Mouse (Mus musculus) intestine, postnatal 0 days (tissue): Measurements from ENCODE around the gene Ctbp2. TPM values are rescaled to one million over a fixed set of nuclear protein-coding genes. Genes with fewer than 3 reads are reported as not detected.
A peak's percentile ranks its signal among the peaks of the same experiment; 100 is the strongest.

ENCODE experiments used
- ATAC-seq: fragments of 200-750 bp; cut with Nextera tagmentation; 2 replicates; pipeline ENCODE4 v1.8.0; 2017; ENCODE audit warnings: mild to moderate bottlenecking, moderate TSS enrichment, moderate library complexity
- H3K27ac ChIP-seq: fragments of 300-500 bp; sonication (generic); 2 replicates; pipeline ENCODE4 v1.5.1; 2014; ENCODE audit warnings: mild to moderate bottlenecking, low read depth, low read length, moderate library complexity
- H3K27me3 ChIP-seq: fragments of 300-500 bp; sonication (generic); replicated peaks from 2 replicates; pipeline ENCODE4 v1.6.1; 2014; ENCODE audit warnings: low read length, mixed read lengths; ENCODE audit not compliant: control insufficient read depth, insufficient read depth
- H3K36me3 ChIP-seq: fragments of 300-500 bp; sonication (generic); 2 replicates; pipeline ENCODE4 v1.6.1; 2014; ENCODE audit warnings: mild to moderate bottlenecking, moderate library complexity; ENCODE audit not compliant: control insufficient read depth, insufficient read depth
- H3K4me1 ChIP-seq: fragments of 300-500 bp; sonication (generic); replicated peaks from 2 replicates; pipeline ENCODE4 v1.6.1; 2014; ENCODE audit warnings: antibody characterized with exemption, low read length, mixed read lengths; ENCODE audit not compliant: control insufficient read depth, insufficient read depth
- H3K4me2 ChIP-seq: fragments of 300-500 bp; sonication (generic); replicated peaks from 2 replicates; pipeline ENCODE4 v1.6.1; 2014; ENCODE audit warnings: low read depth, mild to moderate bottlenecking, moderate library complexity
- H3K4me3 ChIP-seq: fragments of 300-500 bp; sonication (generic); 2 replicates; pipeline ENCODE4 v1.5.1; 2014; ENCODE audit warnings: low read depth, low read length
- H3K9ac ChIP-seq: fragments of 300-500 bp; sonication (generic); 2 replicates; pipeline ENCODE4 v1.6.1; 2014; ENCODE audit warnings: mild to moderate bottlenecking, low read depth, low read length
- H3K9me3 ChIP-seq: fragments of 300-500 bp; sonication (generic); 2 replicates; pipeline ENCODE4 v1.6.1; 2016; ENCODE audit warnings: mixed run types; ENCODE audit not compliant: control insufficient read depth
- CTCF ChIP-seq: sonication (generic); IDR thresholded peaks from 2 replicates; pipeline ENCODE4 v1.5.1; 2016; ENCODE audit warnings: low read depth, mild to moderate bottlenecking, control low read depth, antibody characterized with exemption, moderate library complexity
- WGBS: fragments of 180-500 bp; shearing (Covaris S2); extraction: QIAGEN DNeasy Blood & Tissue Kit; methylation state at CpG from one replicate; pipeline ENCODE4 v1.1.7; 2014; 5-methylcytosine and 5-hydroxymethylcytosine counted together
- polyA plus RNA-seq: library from polyadenylated mRNA; unstranded; fragments of >200 nt; fragmentation: Nextera tagmentation; extraction: Ambion mirVana; gene quantifications from 2 replicates; pipeline ENCODE4 v1.2.1, GENCODE M21; 2015

The Ctbp2 gene
- polyA plus RNA-seq, 1 experiment from 2014 or later, result 42.6 TPM

- Histone ChIP-seq H3K9ac (no peak overlapping the region), H3K4me2 (no peak overlapping the region), H3K9me3 (no peaks in the 10 kb centered on the region), H3K4me1 (peaks cover 11% of the 10 kb centered on the region), H3K27ac (no peak overlapping the region), H3K4me3 (no peak overlapping the region), H3K36me3 (peaks cover 10% of the 10 kb centered on the region; the same call in 1 of the 2 replicates), H3K27me3 (no peaks in the 10 kb centered on the region)
- no peak for TF ChIP-seq CTCF
- WGBS, result 93% methylated on average over 4 of the region's 4 CpGs
- no peak for ATAC-seq
Measured at GRCm38 (mm10) chr7:133008663-133009062, 115.5 kb downstream of the Ctbp2 start.

DNA sequence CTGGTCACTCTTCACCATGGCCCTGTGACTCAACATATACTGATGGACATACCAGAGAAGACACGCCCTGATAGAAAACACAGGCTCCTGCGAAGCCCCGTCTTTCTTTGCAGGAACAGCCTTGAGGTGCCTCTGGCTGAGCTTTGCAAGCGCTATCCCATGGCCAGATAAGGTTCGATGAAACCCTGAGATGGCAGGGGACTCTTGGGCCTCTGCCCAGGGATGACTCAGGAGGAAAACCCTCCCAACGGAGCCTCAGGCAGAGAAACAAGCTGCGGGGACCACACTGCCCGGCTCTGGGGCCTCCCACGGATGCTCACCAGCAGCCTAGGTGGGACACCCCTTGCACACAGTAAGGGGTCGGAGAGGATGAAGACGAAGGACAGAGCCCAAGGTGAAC, 116.8 kb downstream of the Ctbp2 start:
- peak; percentile 29 for ATAC-seq
- Histone ChIP-seq H3K4me2 (no peak overlapping the region), H3K36me3 (peaks cover 17% of the 10 kb centered on the region; the same call in 1 of the 2 replicates), H3K27me3 (no peaks in the 10 kb centered on the region), H3K4me1 (peaks cover 11% of the 10 kb centered on the region; the same call in 1 of the 2 replicates), H3K27ac (peak overlapping the region; percentile 24; the same call in 1 of the 2 replicates), H3K9me3 (no peaks in the 10 kb centered on the region), H3K9ac (no peak overlapping the region), H3K4me3 (no peak overlapping the region)
- WGBS, result 25% methylated on average over 11 of the region's 11 CpGs
- TF ChIP-seq CTCF, result no peak

- Histone ChIP-seq H3K4me3 (no peak overlapping the region), H3K36me3 (peaks cover 26% of the 10 kb centered on the region; the same call in 1 of the 2 replicates), H3K9ac (no peak overlapping the region), H3K27ac (no peak overlapping the region), H3K9me3 (no peaks in the 10 kb centered on the region), H3K27me3 (no peaks in the 10 kb centered on the region), H3K4me1 (peaks cover 3% of the 10 kb centered on the region; the same call in 1 of the 2 replicates), H3K4me2 (no peak overlapping the region)
- TF ChIP-seq CTCF, result no peak
- 78% methylated on average over 7 of the region's 7 CpGs for WGBS
- ATAC-seq, result no peak
Measured at GRCm38 (mm10) chr7:133005772-133006171, 118.4 kb downstream of the Ctbp2 start.

GRCm38 (mm10) chr7:133003421-133003820, 120.7 kb downstream of the Ctbp2 start:
- Histone ChIP-seq H3K36me3 (peaks cover 34% of the 10 kb centered on the region), H3K27ac (no peak overlapping the region), H3K9ac (no peak overlapping the region), H3K4me1 (peaks cover 3% of the 10 kb centered on the region; the same call in 1 of the 2 replicates), H3K27me3 (no peaks in the 10 kb centered on the region), H3K4me2 (no peak overlapping the region), H3K9me3 (no peaks in the 10 kb centered on the region), H3K4me3 (no peak overlapping the region)
- TF ChIP-seq CTCF, result peak; percentile 96
- 12% methylated on average over 3 of the region's 3 CpGs for WGBS
- ATAC-seq, result 0 out of 2 replicates have a peak, but pooled peaks have one; percentile 29

- Histone ChIP-seq H3K4me1 (peaks cover 3% of the 10 kb centered on the region; the same call in 1 of the 2 replicates), H3K9me3 (no peaks in the 10 kb centered on the region), H3K27me3 (no peaks in the 10 kb centered on the region), H3K9ac (no peak overlapping the region), H3K4me2 (no peak overlapping the region), H3K27ac (no peak overlapping the region), H3K4me3 (no peak overlapping the region), H3K36me3 (peaks cover 45% of the 10 kb centered on the region)
- no peak for TF ChIP-seq CTCF
- ATAC-seq, result no peak
- 89% methylated on average over 6 of the region's 6 CpGs for WGBS
Measured at GRCm38 (mm10) chr7:133002271-133002670, 121.9 kb downstream of the Ctbp2 start.

GRCm38 (mm10) chr7:133001388-133001787, 122.8 kb downstream of the Ctbp2 start:
- 84% methylated on average over 3 of the region's 3 CpGs for WGBS
- peaks cover 52% of the 10 kb centered on the region for H3K36me3 ChIP-seq
- no peak overlapping the region for H3K4me2 ChIP-seq
- no peak for ATAC-seq
- no peak overlapping the region for H3K27ac ChIP-seq
- no peaks in the 10 kb centered on the region for H3K9me3 ChIP-seq
- no peaks in the 10 kb centered on the region; the same call in 1 of the 2 replicates for H3K4me1 ChIP-seq
- no peaks in the 10 kb centered on the region for H3K27me3 ChIP-seq
- H3K9ac ChIP-seq, result no peak overlapping the region
- TF ChIP-seq CTCF, result no peak
- no peak overlapping the region for H3K4me3 ChIP-seq
